Mouse (Mus musculus) lung, postnatal 0 days (tissue): ENCODE results near the gene Cops7a. TPM values are rescaled to one million over a fixed set of nuclear protein-coding genes. Genes with fewer than 3 reads are reported as not detected.

ENCODE experiments used
- ATAC-seq: fragments of 200-750 bp; cut with Nextera tagmentation; 2 replicates; pipeline ENCODE4 v1.8.0; 2017; ENCODE audit warnings: moderate library complexity
- DNase-seq: peaks from one replicate; pipeline ENCODE4 v3.0.0-alpha.2; 2016; ENCODE audit warnings: low spot score
- H3K27ac ChIP-seq: fragments of 300-500 bp; sonication (generic); 2 replicates; pipeline ENCODE4 v1.5.1; 2014; ENCODE audit warnings: antibody characterized with exemption, mild to moderate bottlenecking, low read length, mixed read lengths
- H3K27me3 ChIP-seq: fragments of 300-500 bp; sonication (generic); replicated peaks from 2 replicates; pipeline ENCODE4 v1.6.1; 2014; ENCODE audit warnings: low read length, mixed read lengths; ENCODE audit not compliant: insufficient read depth
- H3K36me3 ChIP-seq: fragments of 300-500 bp; sonication (generic); 2 replicates; pipeline ENCODE4 v1.6.1; 2014; ENCODE audit warnings: low read length, mixed read lengths; ENCODE audit not compliant: insufficient read depth
- H3K4me1 ChIP-seq: fragments of 300-500 bp; sonication (generic); 2 replicates; pipeline ENCODE4 v1.6.1; 2014; ENCODE audit warnings: antibody characterized with exemption, low read depth, low read length, mixed read lengths; ENCODE audit not compliant: insufficient read depth
- H3K4me2 ChIP-seq: fragments of 300-500 bp; sonication (generic); replicated peaks from 2 replicates; pipeline ENCODE4 v1.6.1; 2014; ENCODE audit warnings: low read depth, mild to moderate bottlenecking, low read length, moderate library complexity, mixed read lengths
- H3K4me3 ChIP-seq: fragments of 300-500 bp; sonication (generic); 2 replicates; pipeline ENCODE4 v1.5.1; 2014; ENCODE audit warnings: low read depth, low read length
- H3K9ac ChIP-seq: fragments of 300-500 bp; sonication (generic); replicated peaks from 2 replicates; pipeline ENCODE4 v1.6.1; 2014; ENCODE audit warnings: low read depth, mild to moderate bottlenecking
- H3K9me3 ChIP-seq: fragments of 300-500 bp; sonication (generic); 2 replicates; pipeline ENCODE4 v1.6.1; 2016; ENCODE audit warnings: low read length, mixed read lengths
- CTCF ChIP-seq: IDR thresholded peaks from 2 replicates; pipeline ENCODE4 v1.5.1; 2016; ENCODE audit warnings: antibody characterized with exemption, mild to moderate bottlenecking
- EP300 ChIP-seq: IDR thresholded peaks from 2 replicates; pipeline ENCODE4 v1.6.1; 2016; ENCODE audit warnings: antibody characterized with exemption, mild to moderate bottlenecking, control low read depth
- WGBS: fragments of 180-500 bp; shearing (Covaris S2); extraction: QIAGEN DNeasy Blood & Tissue Kit; methylation state at CpG from one replicate; pipeline ENCODE4 v1.1.7; 2014; 5-methylcytosine and 5-hydroxymethylcytosine counted together
- polyA plus RNA-seq: library from polyadenylated mRNA; unstranded; fragments of >200 nt; fragmentation: Nextera tagmentation; extraction: Ambion mirVana; gene quantifications from 2 replicates; pipeline ENCODE4 v1.2.1, GENCODE M21; 2015

Gene Cops7a
- polyA plus RNA-seq, 1 experiment from 2014 or later: 118 TPM

GRCm38 (mm10) chr6:124918890-124919627 lies 46.3 kb downstream of the Cops7a start:
- no peak for DNase-seq
- Histone ChIP-seq H3K36me3 (peaks cover 4% of the 10 kb centered on the region; the same call in 1 of the 2 replicates), H3K27ac (peak overlapping the region; percentile 100), H3K4me2 (peak overlapping the region; percentile 94), H3K4me1 (peaks cover 27% of the 10 kb centered on the region; the same call in 1 of the 2 replicates), H3K4me3 (0 out of 2 replicates have a peak overlapping the region, but pooled peaks have one; percentile 18), H3K27me3 (no peaks in the 10 kb centered on the region), H3K9ac (no peak overlapping the region), H3K9me3 (no peaks in the 10 kb centered on the region)
- TF ChIP-seq EP300: no peak
- no peak for TF ChIP-seq CTCF
- WGBS: 11% methylated on average over 13 of the region's 14 CpGs
- ATAC-seq: no peak

- TF ChIP-seq CTCF (no peak), EP300 (no peak)
- ATAC-seq: no peak
Measured at GRCm38 (mm10) chr6:124918331-124918690, 47.0 kb downstream of the Cops7a start.

GRCm38 (mm10) chr6:124917518-124918330 lies 47.6 kb downstream of the Cops7a start:
- peaks cover 27% of the 10 kb centered on the region; the same call in 1 of the 2 replicates for H3K4me1 ChIP-seq
- WGBS: 2% methylated on average over 26 of the region's 89 CpGs
- H3K9me3 ChIP-seq: no peaks in the 10 kb centered on the region
- H3K27me3 ChIP-seq: no peaks in the 10 kb centered on the region
- H3K4me3 ChIP-seq: peak overlapping the region; percentile 97
- ATAC-seq (peak; percentile 72), DNase-seq (peak; percentile 98)
- TF ChIP-seq EP300 (no peak), CTCF (no peak)
- peak overlapping the region; percentile 94 for H3K4me2 ChIP-seq
- peak overlapping the region; percentile 100 for H3K27ac ChIP-seq
- H3K9ac ChIP-seq: peak overlapping the region; percentile 98
- peaks cover 9% of the 10 kb centered on the region; the same call in 1 of the 2 replicates for H3K36me3 ChIP-seq

More at GRCm38 (mm10) chr6:124918331-124918690, 47.0 kb downstream of the Cops7a start:
- Histone ChIP-seq H3K36me3 (peaks cover 9% of the 10 kb centered on the region; the same call in 1 of the 2 replicates), H3K4me1 (peaks cover 27% of the 10 kb centered on the region; the same call in 1 of the 2 replicates), H3K4me3 (peak overlapping the region; percentile 97), H3K9me3 (no peaks in the 10 kb centered on the region), H3K4me2 (peak overlapping the region; percentile 94), H3K27ac (peak overlapping the region; percentile 100), H3K27me3 (no peaks in the 10 kb centered on the region), H3K9ac (peak overlapping the region; percentile 98)
- WGBS: 11% methylated on average over 7 of the region's 7 CpGs
- no peak for DNase-seq

GRCm38 (mm10) chr6:124916695-124917517 lies 48.4 kb downstream of the Cops7a start:
- peak; percentile 75 for ATAC-seq
- H3K4me1 ChIP-seq: peaks cover 25% of the 10 kb centered on the region; the same call in 1 of the 2 replicates
- 2% methylated on average over 40 of the region's 67 CpGs for WGBS

GRCm38 (mm10) chr6:124915942-124916694 lies 49.2 kb downstream of the Cops7a start:
- Histone ChIP-seq H3K27me3 (no peaks in the 10 kb centered on the region), H3K4me3 (peak overlapping the region; percentile 97), H3K4me1 (peaks cover 19% of the 10 kb centered on the region; the same call in 1 of the 2 replicates), H3K9ac (peak overlapping the region; percentile 98), H3K27ac (peak overlapping the region; percentile 100), H3K4me2 (peak overlapping the region; percentile 94), H3K9me3 (no peaks in the 10 kb centered on the region), H3K36me3 (peaks cover 9% of the 10 kb centered on the region; the same call in 1 of the 2 replicates)
- TF ChIP-seq EP300: no peak
- no peak for TF ChIP-seq CTCF
- ATAC-seq (no peak), DNase-seq (no peak)
- WGBS: 5% methylated on average over 12 of the region's 12 CpGs

More at GRCm38 (mm10) chr6:124916695-124917517, 48.4 kb downstream of the Cops7a start:
- H3K9ac ChIP-seq: peak overlapping the region; percentile 98
- peaks cover 9% of the 10 kb centered on the region; the same call in 1 of the 2 replicates for H3K36me3 ChIP-seq
- H3K27ac ChIP-seq: peak overlapping the region; percentile 100
- TF ChIP-seq CTCF (peak; percentile 67), EP300 (peak; percentile 26; the same call in 1 of the 2 replicates)
- DNase-seq: peak; percentile 93
- H3K9me3 ChIP-seq: no peaks in the 10 kb centered on the region
- H3K27me3 ChIP-seq: no peaks in the 10 kb centered on the region
- H3K4me2 ChIP-seq: peak overlapping the region; percentile 94
- peak overlapping the region; percentile 97 for H3K4me3 ChIP-seq
